Mouse (Mus musculus) ES-Bruce4 (cell line): ENCODE measurements around the gene Ttf2. TPM values are rescaled to one million over a fixed set of nuclear protein-coding genes. Genes with fewer than 3 reads are reported as not detected.
A peak's percentile ranks its signal among the peaks of the same experiment; 100 is the strongest.

Experiments used
- H3K27ac ChIP-seq: 2 replicates; pipeline ENCODE4 v1.5.1; 2012; ENCODE audit warnings: low read length, inconsistent platforms; ENCODE audit not compliant: insufficient read depth
- H3K27me3 ChIP-seq: 2 replicates; pipeline ENCODE4 v1.6.1; 2012; ENCODE audit warnings: mild to moderate bottlenecking, low read length, inconsistent platforms; ENCODE audit not compliant: control insufficient read depth, poor library complexity, insufficient read depth, severe bottlenecking
- H3K36me3 ChIP-seq: 2 replicates; pipeline ENCODE4 v1.6.1; 2012; ENCODE audit warnings: inconsistent platforms, mild to moderate bottlenecking, low read length, moderate library complexity; ENCODE audit not compliant: control insufficient read depth, poor library complexity, insufficient read depth, severe bottlenecking
- H3K4me1 ChIP-seq: one replicate; pipeline ENCODE4 v1.8.1; 2011; ENCODE audit warnings: low read length; ENCODE audit not compliant: control insufficient read depth, insufficient read depth
- H3K4me3 ChIP-seq: 2 replicates; pipeline ENCODE4 v1.5.1; 2011; ENCODE audit warnings: low read depth, mild to moderate bottlenecking, low read length
- H3K9ac ChIP-seq: 2 replicates; pipeline ENCODE4 v1.6.1; 2012; ENCODE audit warnings: low read depth, mild to moderate bottlenecking, inconsistent platforms; ENCODE audit not compliant: poor library complexity, severe bottlenecking
- H3K9me3 ChIP-seq: replicated peaks from 2 replicates; pipeline ENCODE4 v1.6.1; 2012; ENCODE audit warnings: mild to moderate bottlenecking, low read length, inconsistent platforms; ENCODE audit not compliant: control insufficient read depth, poor library complexity, insufficient read depth, severe bottlenecking
- CTCF ChIP-seq: IDR thresholded peaks from one replicate; pipeline ENCODE4 v1.8.1; 2011; ENCODE audit warnings: low read depth, low read length
- EP300 ChIP-seq: IDR thresholded peaks from 2 replicates; pipeline ENCODE4 v1.6.1; 2011; ENCODE audit warnings: low read depth, low read length; ENCODE audit not compliant: insufficient read depth
- POLR2A ChIP-seq: IDR thresholded peaks from one replicate; pipeline ENCODE4 v1.8.1; 2011; ENCODE audit warnings: low read length; ENCODE audit not compliant: insufficient read depth
- polyA plus RNA-seq: library from polyadenylated mRNA; stranded (reverse); fragments of >200 nt; gene quantifications from 2 replicates; pipeline ENCODE4 v1.2.4, GENCODE M21; 2011; ENCODE audit warnings: low read depth; ENCODE audit not compliant: missing spikeins, insufficient read depth, insufficient read length

Gene Ttf2
- polyA plus RNA-seq, 1 experiment = 47.3 TPM

DNA sequence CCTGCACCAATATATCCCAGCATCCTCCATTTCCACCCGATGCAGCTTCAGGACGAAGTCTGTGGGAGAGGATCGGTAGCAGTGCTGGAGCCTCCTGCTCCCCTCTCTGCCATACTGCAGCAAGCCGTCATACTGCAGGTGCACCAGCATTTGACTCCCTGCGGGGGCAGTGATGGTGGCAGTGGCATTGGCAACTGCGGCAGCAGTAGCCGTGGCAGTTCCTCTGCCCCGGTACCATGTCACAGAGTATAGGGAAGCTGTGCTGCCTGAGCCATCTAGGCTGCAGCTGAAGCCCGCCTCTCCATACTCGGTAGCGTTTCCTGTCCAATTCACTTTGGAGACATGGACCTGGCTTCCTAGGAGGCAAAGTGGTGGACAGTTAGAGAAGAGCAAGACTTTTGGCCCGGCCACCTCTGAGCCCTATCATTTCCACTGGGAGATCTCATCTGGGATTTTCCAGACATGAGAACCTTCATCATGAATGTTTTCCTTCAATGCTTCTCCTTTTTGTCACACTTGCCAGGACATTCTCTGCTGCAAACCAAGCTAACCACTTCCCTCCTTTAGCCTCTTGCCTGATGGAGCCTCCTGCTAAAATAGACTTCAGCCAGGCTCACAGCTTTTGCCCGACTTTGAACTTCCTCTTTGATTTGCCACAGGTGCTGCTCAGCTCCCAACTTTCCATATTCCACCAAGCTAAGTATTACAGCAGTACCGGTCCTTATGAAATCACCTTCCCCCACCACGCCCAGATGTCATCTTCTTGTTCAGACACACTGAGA lies 34.3 kb upstream of the Ttf2 start:
- no peaks in the 10 kb centered on the region for H3K36me3 ChIP-seq
- H3K9ac ChIP-seq = no peak overlapping the region
- no peak overlapping the region for H3K4me3 ChIP-seq
- no peaks in the 10 kb centered on the region for H3K27me3 ChIP-seq
- H3K27ac ChIP-seq = no peak overlapping the region
- H3K4me1 ChIP-seq = no peaks in the 10 kb centered on the region
- TF ChIP-seq POLR2A (no peak), CTCF (no peak), EP300 (no peak)
- no peaks in the 10 kb centered on the region for H3K9me3 ChIP-seq

DNA sequence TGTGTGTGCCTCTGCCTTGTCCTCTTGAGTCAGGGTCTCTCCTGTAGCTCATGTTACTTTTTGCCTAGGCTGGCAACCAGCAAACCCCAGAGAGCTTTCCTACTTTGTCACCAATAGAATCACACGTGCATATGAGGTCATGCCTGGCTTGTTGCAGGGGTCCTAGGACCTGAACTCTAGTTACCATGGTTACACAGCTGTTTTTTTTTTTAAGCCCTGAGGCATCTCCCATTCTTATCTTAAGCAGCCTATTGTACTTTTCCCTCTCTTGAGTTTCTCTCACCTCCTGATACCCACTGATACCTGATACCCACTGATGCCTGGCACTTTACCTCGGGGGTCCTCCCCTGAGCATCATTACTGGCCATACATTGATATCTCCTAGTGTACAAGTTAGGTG lies 30.3 kb upstream of the Ttf2 start:
- Histone ChIP-seq H3K9ac (no peak overlapping the region), H3K27me3 (no peaks in the 10 kb centered on the region), H3K4me3 (no peak overlapping the region), H3K4me1 (no peaks in the 10 kb centered on the region), H3K36me3 (no peaks in the 10 kb centered on the region), H3K27ac (no peak overlapping the region), H3K9me3 (no peaks in the 10 kb centered on the region)
- TF ChIP-seq CTCF = no peak
- no peak for TF ChIP-seq EP300
- no peak for TF ChIP-seq POLR2A

- no peaks in the 10 kb centered on the region for H3K27me3 ChIP-seq
- no peaks in the 10 kb centered on the region for H3K36me3 ChIP-seq
- H3K4me1 ChIP-seq = no peaks in the 10 kb centered on the region
- no peak overlapping the region for H3K4me3 ChIP-seq
- H3K27ac ChIP-seq = no peak overlapping the region
- H3K9ac ChIP-seq = no peak overlapping the region
- no peak for TF ChIP-seq POLR2A
- TF ChIP-seq CTCF = peak; percentile 95
- H3K9me3 ChIP-seq = no peaks in the 10 kb centered on the region
Observed at GRCm38 (mm10) chr3:100998904-100999340, 29.5 kb upstream of the Ttf2 start.

- Histone ChIP-seq H3K4me1 (no peaks in the 10 kb centered on the region), H3K27ac (no peak overlapping the region), H3K9ac (no peak overlapping the region), H3K27me3 (no peaks in the 10 kb centered on the region), H3K9me3 (no peaks in the 10 kb centered on the region), H3K4me3 (no peak overlapping the region), H3K36me3 (no peaks in the 10 kb centered on the region)
- no peak for TF ChIP-seq EP300
- no peak for TF ChIP-seq POLR2A
- no peak for TF ChIP-seq CTCF
Observed at GRCm38 (mm10) chr3:100997785-100998570, 28.5 kb upstream of the Ttf2 start.

DNA sequence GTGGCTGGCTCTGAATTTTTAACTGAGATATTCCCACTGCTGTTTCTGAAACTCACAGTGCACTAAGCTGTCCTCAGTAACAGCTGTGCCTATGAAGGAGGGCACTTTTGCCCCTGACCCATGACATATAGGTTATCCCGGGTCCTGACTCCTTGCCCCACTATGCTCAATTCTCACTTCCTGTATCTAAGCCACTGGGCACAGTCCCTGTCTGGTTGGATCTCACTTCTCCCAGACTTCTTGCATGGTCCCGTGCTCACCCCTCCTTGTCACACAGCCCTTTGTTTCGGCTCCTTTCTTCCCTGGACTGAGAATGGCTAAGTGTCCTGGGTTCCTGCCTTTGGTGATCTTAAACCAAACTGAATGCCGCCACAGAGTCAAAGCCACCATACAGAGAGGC lies 24.8 kb upstream of the Ttf2 start:
- no peaks in the 10 kb centered on the region for H3K9me3 ChIP-seq
- no peaks in the 10 kb centered on the region for H3K4me1 ChIP-seq
- H3K4me3 ChIP-seq = no peak overlapping the region
- TF ChIP-seq CTCF = no peak
- TF ChIP-seq POLR2A = no peak
- TF ChIP-seq EP300 = no peak
- no peak overlapping the region for H3K27ac ChIP-seq
- H3K27me3 ChIP-seq = no peaks in the 10 kb centered on the region
- no peaks in the 10 kb centered on the region for H3K36me3 ChIP-seq
- no peak overlapping the region for H3K9ac ChIP-seq

DNA sequence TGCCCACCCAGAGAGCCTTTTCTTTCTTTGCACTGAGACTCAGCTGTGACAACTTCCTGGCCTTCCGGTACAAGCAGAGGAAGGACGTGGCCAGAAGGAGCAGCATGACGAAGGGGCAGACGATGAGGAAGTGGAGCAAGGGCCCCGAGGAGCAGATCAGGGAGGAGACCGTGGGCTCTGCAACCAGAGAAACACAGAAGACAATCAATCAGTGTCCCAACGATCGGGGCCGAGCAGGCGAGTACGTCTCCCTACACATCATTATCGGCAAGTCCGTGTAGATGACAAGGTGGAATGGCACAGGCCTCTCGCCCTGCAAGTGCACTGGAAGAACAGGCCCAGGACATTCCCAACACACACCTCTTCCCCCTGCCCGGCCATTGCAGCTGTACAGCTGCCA lies 24.3 kb upstream of the Ttf2 start:
- no peak overlapping the region for H3K4me3 ChIP-seq
- H3K27me3 ChIP-seq = no peaks in the 10 kb centered on the region
- H3K27ac ChIP-seq = no peak overlapping the region
- no peaks in the 10 kb centered on the region for H3K4me1 ChIP-seq
- H3K36me3 ChIP-seq = no peaks in the 10 kb centered on the region
- no peaks in the 10 kb centered on the region for H3K9me3 ChIP-seq
- no peak for TF ChIP-seq CTCF
- TF ChIP-seq POLR2A = no peak
- no peak for TF ChIP-seq EP300
- H3K9ac ChIP-seq = no peak overlapping the region
